Mouse (Mus musculus): ENCODE measurements around the gene Cetn2. TPM values are rescaled to one million over a fixed set of nuclear protein-coding genes. Genes with fewer than 3 reads are reported as not detected.

The Cetn2 gene
- polyA plus RNA-seq (2012; ENCODE audit: low replicate concordance): 0.55 and 5.8 TPM in 2 replicates

DNA sequence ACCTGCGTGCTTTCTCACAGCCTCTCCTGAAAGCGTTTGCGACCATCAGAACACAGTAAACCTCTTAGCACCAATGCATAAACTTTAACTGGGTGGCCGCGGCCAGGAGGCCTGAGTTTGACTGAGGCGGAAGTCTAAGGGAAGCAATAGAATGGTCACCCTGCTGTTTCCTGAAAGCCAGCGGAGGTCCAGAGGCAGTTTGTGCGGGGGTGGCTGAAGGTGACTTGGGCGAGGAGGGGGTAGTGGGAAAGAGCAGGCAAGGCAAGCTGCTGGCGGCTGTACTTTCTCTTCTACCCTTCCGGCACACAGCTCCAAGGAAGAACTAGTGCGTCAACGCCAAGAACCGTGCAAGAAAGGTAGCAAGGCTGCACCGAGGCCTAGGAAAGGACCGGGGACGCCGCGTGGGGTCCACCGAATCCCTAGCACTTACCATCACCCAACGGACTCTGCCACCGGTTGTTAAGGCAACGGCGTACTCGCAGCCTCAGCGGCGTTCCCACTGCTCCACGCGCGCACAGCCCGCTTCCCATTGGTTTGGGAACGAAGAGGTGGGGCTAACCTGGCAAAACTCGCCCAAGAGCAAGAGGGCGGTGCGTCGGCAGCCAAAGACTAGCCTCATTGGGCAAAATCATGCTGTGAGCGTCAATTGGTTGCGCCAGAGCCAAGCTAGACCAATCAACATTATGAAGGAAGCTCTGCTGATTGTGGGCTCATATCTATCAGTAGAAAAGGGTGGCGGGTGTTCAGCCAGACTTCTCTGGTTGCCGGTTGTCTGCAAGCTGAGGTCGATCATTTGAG, at the start of gene Cetn2, which contains the start of gene Nsdhl:
TSS of gene Cetn2 (minus strand) at position 528 of the 798 bp plus-strand sequence.
TSS of gene Nsdhl (plus strand) at position 674 of the 798 bp plus-strand sequence.

Other genes with a start within 250 kb of the Cetn2 start
- 0.02 TPM in 1 of 2 replicates, not detected in the other for gene Gabrq, start 93.2 kb downstream of the Cetn2 start, polyA plus RNA-seq (2012; ENCODE audit: low replicate concordance)
- 0.55 and 1.4 TPM in 2 replicates for gene Nsdhl, start 146 bp upstream of the Cetn2 start, polyA plus RNA-seq (2012; ENCODE audit: low replicate concordance)
- gene Zfp185, start 68.9 kb upstream of the Cetn2 start, polyA plus RNA-seq (2012; ENCODE audit: low replicate concordance): not detected in 2 replicates
- not detected in 2 replicates for gene Pnma5, start 118.7 kb upstream of the Cetn2 start, polyA plus RNA-seq (2012; ENCODE audit: low replicate concordance)
- gene Pnma3, start 146.4 kb upstream of the Cetn2 start, polyA plus RNA-seq (2012; ENCODE audit: low replicate concordance): not detected in 2 replicates
- gene Xlr4a, start 164.1 kb upstream of the Cetn2 start, polyA plus RNA-seq (2012; ENCODE audit: low replicate concordance): 0.46 and 0.94 TPM in 2 replicates
- not detected in 2 replicates for gene Xlr3a, start 178.7 kb upstream of the Cetn2 start, polyA plus RNA-seq (2012; ENCODE audit: low replicate concordance)
- 0.04 TPM in 1 of 2 replicates, not detected in the other for gene Gm14685, start 198.6 kb upstream of the Cetn2 start, polyA plus RNA-seq (2012; ENCODE audit: low replicate concordance)
- gene Xlr5b, start 230.4 kb upstream of the Cetn2 start, polyA plus RNA-seq (2012; ENCODE audit: low replicate concordance): not detected in 2 replicates
- gene DXBay18, start 231.0 kb upstream of the Cetn2 start, polyA plus RNA-seq (2012; ENCODE audit: low replicate concordance): not detected in 2 replicates